Mouse (Mus musculus) spleen, adult 2 months (tissue): ENCODE measurements around the gene Hdac5.

Experiments used
- CTCF ChIP-seq: fragments of 200-500 bp; IDR thresholded peaks from 2 replicates; pipeline ENCODE4 v1.5.1; 2011; ENCODE audit warnings: mild to moderate bottlenecking, inconsistent platforms; ENCODE audit not compliant: insufficient read depth, insufficient read length, insufficient replicate concordance; ENCODE audit errors: extremely low read depth
- POLR2A ChIP-seq: fragments of 200-500 bp; IDR thresholded peaks from 2 replicates; pipeline ENCODE4 v1.6.1; 2011; ENCODE audit warnings: low read depth, low read length, inconsistent platforms

- TF ChIP-seq CTCF (no peak), POLR2A (no peak)
Observed at GRCm38 (mm10) chr11:102249351-102250090, 19.6 kb upstream of the Hdac5 start.
